Mouse (Mus musculus) liver, embryonic 15.5 days (tissue): ENCODE measurements around the gene Itprip. TPM values are rescaled to one million over a fixed set of nuclear protein-coding genes. Genes with fewer than 3 reads are reported as not detected.

Source experiments
- ATAC-seq: fragments of 200-750 bp; cut with Nextera tagmentation; 2 replicates; pipeline ENCODE4 v1.8.0; 2017; ENCODE audit warnings: moderate number of reproducible peaks, mild to moderate bottlenecking, moderate library complexity; ENCODE audit not compliant: insufficient read depth
- H3K27ac ChIP-seq: fragments of 300-500 bp; sonication (generic); replicated peaks from 2 replicates; pipeline ENCODE4 v1.5.1; 2015; ENCODE audit warnings: mild to moderate bottlenecking, inconsistent platforms
- H3K27me3 ChIP-seq: fragments of 300-500 bp; sonication (generic); 2 replicates; pipeline ENCODE4 v1.6.1; 2015; ENCODE audit warnings: mild to moderate bottlenecking, inconsistent platforms
- H3K36me3 ChIP-seq: fragments of 300-500 bp; sonication (generic); replicated peaks from 2 replicates; pipeline ENCODE4 v1.6.1; 2015; ENCODE audit warnings: moderate library complexity, mild to moderate bottlenecking, inconsistent platforms
- H3K4me1 ChIP-seq: fragments of 300-500 bp; sonication (generic); replicated peaks from 2 replicates; pipeline ENCODE4 v1.6.1; 2015; ENCODE audit warnings: inconsistent platforms
- H3K4me2 ChIP-seq: fragments of 300-500 bp; sonication (generic); 2 replicates; pipeline ENCODE4 v1.6.1; 2015; ENCODE audit warnings: moderate library complexity, mild to moderate bottlenecking, inconsistent platforms
- H3K4me3 ChIP-seq: fragments of 300-500 bp; sonication (generic); replicated peaks from 2 replicates; pipeline ENCODE4 v1.5.1; 2015; ENCODE audit warnings: mild to moderate bottlenecking, inconsistent platforms
- H3K9ac ChIP-seq: fragments of 300-500 bp; sonication (generic); 2 replicates; pipeline ENCODE4 v1.6.1; 2015; ENCODE audit warnings: moderate library complexity, mild to moderate bottlenecking, inconsistent platforms
- H3K9me3 ChIP-seq: fragments of 300-500 bp; sonication (generic); replicated peaks from 2 replicates; pipeline ENCODE4 v1.6.1; 2016; ENCODE audit warnings: inconsistent platforms
- WGBS: fragments of 180-500 bp; shearing (Covaris S2); methylation state at CpG from one replicate; pipeline ENCODE4 v1.1.7; 2015; ENCODE audit warnings: mixed read lengths; ENCODE audit not compliant: insufficient replicate concordance; 5-methylcytosine and 5-hydroxymethylcytosine counted together
- polyA plus RNA-seq: library from polyadenylated mRNA; unstranded; fragments of >200 nt; fragmentation: Nextera tagmentation; extraction: Ambion mirVana; gene quantifications from 2 replicates; pipeline ENCODE4 v1.2.1, GENCODE M21; 2015

The Itprip gene
- polyA plus RNA-seq, 1 experiment from 2014 or later = 4.1 TPM

DNA sequence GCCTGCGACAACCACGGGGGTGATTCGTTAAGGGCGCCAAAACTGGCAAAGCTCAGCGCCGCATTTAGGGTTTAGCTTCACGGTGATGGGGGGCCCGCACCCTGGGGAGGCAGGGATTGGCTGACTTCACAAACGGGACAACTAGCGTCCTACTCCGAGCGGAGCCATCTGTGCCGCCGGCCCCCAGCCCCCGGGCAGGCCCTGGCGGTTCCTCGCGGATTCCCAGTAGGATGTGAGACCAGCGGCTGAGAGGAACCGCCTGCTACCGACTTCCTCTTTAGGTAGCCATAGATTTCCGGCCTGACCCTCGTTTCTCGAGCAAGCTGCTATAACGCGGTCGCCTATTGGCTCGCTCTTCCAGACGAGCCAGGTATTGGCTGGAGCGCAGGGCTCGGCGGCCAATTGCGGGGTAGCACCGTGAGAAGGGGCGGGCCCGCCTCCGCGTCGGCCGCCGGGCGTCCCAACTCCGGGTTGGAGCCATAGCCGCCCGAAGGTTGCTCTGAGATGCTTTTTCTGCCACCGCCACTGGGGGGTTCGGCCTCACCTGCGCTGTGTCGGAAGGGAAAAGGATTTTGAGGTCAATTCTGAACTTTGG lies 53.6 kb downstream of the Itprip start, which contains the start of gene Gsto2:
TSS of gene Gsto2 (plus strand) at position 182 of the 595 bp plus-strand sequence.
- H3K4me3 ChIP-seq = peak within 1 kb of the TSS; percentile 77
- WGBS = under 1% methylated on average over 49 of the region's 49 CpGs
- peaks cover 14% of the 10 kb centered on the region for H3K4me1 ChIP-seq
- H3K27ac ChIP-seq = 0 out of 2 replicates have a peak within 1 kb of the TSS, but pooled peaks have one; percentile 55
- no peaks in the 10 kb centered on the region for H3K9me3 ChIP-seq
- peak within 1 kb of the TSS; percentile 73 for H3K9ac ChIP-seq
- H3K36me3 ChIP-seq = peaks cover 12% of the 10 kb centered on the region
- peak within 1 kb of the TSS; percentile 97 for H3K4me2 ChIP-seq
- peaks cover 14% of the 10 kb centered on the region; the same call in 1 of the 2 replicates for H3K27me3 ChIP-seq
- peak; percentile 100 for ATAC-seq

DNA sequence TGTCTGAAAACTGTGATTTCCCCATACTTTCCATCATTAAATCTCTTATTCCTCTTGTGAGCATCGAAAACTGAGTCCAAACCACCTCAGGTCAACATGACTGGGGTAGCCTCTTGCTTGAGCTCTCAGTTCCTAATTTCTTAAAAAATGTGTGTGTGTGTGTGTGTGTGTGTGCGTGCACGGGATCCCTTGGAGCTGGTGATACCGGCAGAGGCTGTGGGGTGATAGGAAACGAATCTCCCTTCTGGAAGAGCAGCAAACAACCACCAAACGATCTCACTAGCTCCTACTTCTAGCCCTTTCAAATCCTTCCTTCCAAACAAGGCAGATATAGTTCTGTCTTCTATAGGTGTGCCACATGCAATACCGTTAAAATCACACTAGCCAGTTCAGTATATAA lies 54.4 kb downstream of the Itprip start:
- 80% methylated on average over 7 of the region's 7 CpGs for WGBS
- H3K27ac ChIP-seq = no peak overlapping the region
- H3K4me2 ChIP-seq = peak overlapping the region; percentile 97
- ATAC-seq = no peak
- H3K27me3 ChIP-seq = peaks cover 14% of the 10 kb centered on the region; the same call in 1 of the 2 replicates
- no peaks in the 10 kb centered on the region for H3K9me3 ChIP-seq
- H3K36me3 ChIP-seq = peaks cover 19% of the 10 kb centered on the region
- H3K4me3 ChIP-seq = peak overlapping the region; percentile 77
- H3K4me1 ChIP-seq = peaks cover 14% of the 10 kb centered on the region
- no peak overlapping the region for H3K9ac ChIP-seq

DNA sequence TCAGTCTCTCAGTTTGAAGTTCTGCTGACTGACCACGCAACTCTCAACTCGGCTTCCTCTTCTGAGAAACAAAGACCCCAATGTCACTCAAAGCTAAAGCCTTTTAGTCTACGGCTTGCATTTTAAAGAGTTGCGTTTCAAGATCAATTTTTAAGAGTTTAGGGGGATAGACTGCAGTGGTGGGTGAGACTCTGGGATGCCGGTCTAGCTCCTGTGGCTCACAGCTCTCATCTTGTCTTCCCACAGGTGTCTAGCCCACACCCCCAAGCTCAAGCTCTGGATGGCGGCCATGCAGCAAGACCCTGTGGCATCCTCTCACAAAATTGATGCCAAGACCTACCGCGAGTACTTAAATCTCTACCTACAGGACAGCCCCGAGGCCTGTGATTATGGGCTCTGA lies 55.0 kb downstream of the Itprip start:
- H3K36me3 ChIP-seq = peaks cover 26% of the 10 kb centered on the region
- no peaks in the 10 kb centered on the region for H3K9me3 ChIP-seq
- H3K27me3 ChIP-seq = peaks cover 12% of the 10 kb centered on the region; the same call in 1 of the 2 replicates
- H3K4me1 ChIP-seq = peaks cover 14% of the 10 kb centered on the region
- H3K9ac ChIP-seq = no peak overlapping the region
- ATAC-seq = no peak
- WGBS = 80% methylated on average over 9 of the region's 9 CpGs
- H3K4me3 ChIP-seq = no peak overlapping the region
- no peak overlapping the region for H3K4me2 ChIP-seq
- H3K27ac ChIP-seq = no peak overlapping the region

DNA sequence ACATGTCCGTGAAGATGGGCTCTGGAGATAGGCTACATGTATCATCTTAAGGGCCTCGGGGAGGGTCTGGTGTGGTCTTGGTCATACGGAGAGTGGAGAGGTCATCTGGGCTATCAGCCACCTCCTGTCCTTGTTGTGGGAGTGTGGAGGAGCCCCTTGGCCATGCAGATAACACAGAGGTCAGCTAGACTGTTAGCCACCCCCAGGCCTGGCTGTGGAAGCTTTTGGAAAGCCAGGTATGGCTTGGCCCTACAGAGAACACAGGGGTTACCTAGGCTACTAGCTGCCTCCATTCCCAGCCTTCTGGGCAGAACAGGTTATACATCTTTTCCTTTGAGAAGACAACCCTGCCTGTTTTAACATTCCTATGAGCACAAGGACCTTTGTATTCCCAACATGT lies 56.5 kb downstream of the Itprip start:
- Histone ChIP-seq H3K27ac (no peak overlapping the region), H3K36me3 (peaks cover 38% of the 10 kb centered on the region), H3K4me3 (no peak overlapping the region), H3K4me2 (no peak overlapping the region), H3K9ac (no peak overlapping the region), H3K27me3 (peaks cover 3% of the 10 kb centered on the region; the same call in 1 of the 2 replicates), H3K4me1 (peaks cover 14% of the 10 kb centered on the region), H3K9me3 (no peaks in the 10 kb centered on the region)
- WGBS = 76% methylated on average over 3 of the region's 3 CpGs
- ATAC-seq = no peak

DNA sequence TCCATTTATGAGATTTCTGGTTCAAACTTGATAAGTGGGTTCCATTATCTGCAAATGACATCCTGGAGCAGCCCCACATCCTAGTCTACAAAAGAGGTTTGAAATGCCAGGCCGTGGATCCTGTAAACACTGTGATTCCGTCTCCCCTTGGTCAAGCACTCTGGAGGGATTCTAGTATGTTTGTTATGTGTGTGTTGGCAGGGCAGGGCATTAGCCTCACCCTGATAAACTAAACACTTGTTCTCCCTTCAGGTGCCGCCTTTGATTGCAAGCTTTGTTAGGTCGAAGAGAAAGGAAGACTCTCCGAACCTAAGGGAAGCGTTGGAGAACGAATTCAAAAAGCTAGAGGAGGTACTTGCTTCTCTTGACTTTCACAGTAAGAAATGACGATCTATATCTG lies 59.9 kb downstream of the Itprip start:
- WGBS = 75% methylated on average over 8 of the region's 8 CpGs

DNA sequence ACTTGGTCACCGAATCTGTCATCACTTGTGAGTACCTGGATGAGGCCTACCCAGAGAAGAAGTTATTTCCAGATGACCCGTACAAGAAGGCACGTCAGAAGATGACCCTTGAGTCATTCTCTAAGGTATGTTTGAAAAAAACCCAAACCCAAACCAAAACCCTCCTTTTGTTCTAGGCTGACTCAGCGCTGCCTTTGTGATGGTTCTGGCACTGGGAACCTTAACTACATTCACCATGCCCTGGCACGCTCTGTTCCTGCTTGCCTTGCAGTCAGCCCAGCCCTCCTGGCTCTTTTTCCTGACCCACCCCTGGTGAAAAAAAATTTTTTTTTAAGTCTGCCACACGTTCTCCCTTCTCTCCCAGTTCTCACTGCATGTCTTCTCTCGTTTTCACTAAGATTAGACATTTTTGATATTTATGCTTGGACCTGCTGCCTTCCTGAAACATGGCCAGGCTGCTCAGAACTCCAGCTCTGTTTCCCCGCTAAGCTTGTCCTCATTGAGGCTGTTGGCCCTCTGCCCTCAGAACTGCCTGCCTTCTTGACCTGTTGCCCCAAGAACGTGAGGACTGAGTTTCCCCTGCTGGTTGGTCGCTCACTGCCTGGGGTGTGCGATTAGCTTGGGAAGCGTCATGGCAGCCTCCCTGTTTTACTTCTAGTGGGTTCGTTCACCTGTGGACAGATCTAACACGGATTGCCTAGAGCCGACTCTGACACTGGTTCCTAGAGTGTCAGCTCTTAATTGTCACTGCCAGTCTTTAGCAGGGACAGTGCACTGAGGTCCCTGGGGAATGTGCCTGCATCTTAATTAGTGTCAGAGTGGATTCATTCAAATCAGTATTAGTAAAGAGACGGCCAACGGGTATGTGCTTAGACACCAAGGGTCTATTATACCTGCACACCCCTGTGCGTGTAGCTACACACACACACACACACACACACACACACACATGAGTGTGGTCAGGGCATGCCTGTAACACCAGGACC lies 60.8 kb downstream of the Itprip start:
- Histone ChIP-seq H3K9ac (no peak overlapping the region), H3K9me3 (no peaks in the 10 kb centered on the region), H3K4me3 (no peak overlapping the region), H3K4me2 (no peak overlapping the region), H3K27me3 (peaks cover 12% of the 10 kb centered on the region), H3K36me3 (peaks cover 34% of the 10 kb centered on the region), H3K4me1 (peaks cover 24% of the 10 kb centered on the region), H3K27ac (no peak overlapping the region)
- no peak for ATAC-seq
- 75% methylated on average over 18 of the region's 18 CpGs for whole genome bisulfite sequencing

More for the DNA sequence above, 59.9 kb downstream of the Itprip start:
- H3K4me1 ChIP-seq = peaks cover 20% of the 10 kb centered on the region
- no peak overlapping the region for H3K4me3 ChIP-seq
- H3K4me2 ChIP-seq = no peak overlapping the region
- peaks cover 40% of the 10 kb centered on the region for H3K36me3 ChIP-seq
- no peak overlapping the region for H3K27ac ChIP-seq
- no peak overlapping the region for H3K9ac ChIP-seq
- no peaks in the 10 kb centered on the region for H3K9me3 ChIP-seq
- H3K27me3 ChIP-seq = peaks cover 5% of the 10 kb centered on the region; the same call in 1 of the 2 replicates
- ATAC-seq = no peak

DNA sequence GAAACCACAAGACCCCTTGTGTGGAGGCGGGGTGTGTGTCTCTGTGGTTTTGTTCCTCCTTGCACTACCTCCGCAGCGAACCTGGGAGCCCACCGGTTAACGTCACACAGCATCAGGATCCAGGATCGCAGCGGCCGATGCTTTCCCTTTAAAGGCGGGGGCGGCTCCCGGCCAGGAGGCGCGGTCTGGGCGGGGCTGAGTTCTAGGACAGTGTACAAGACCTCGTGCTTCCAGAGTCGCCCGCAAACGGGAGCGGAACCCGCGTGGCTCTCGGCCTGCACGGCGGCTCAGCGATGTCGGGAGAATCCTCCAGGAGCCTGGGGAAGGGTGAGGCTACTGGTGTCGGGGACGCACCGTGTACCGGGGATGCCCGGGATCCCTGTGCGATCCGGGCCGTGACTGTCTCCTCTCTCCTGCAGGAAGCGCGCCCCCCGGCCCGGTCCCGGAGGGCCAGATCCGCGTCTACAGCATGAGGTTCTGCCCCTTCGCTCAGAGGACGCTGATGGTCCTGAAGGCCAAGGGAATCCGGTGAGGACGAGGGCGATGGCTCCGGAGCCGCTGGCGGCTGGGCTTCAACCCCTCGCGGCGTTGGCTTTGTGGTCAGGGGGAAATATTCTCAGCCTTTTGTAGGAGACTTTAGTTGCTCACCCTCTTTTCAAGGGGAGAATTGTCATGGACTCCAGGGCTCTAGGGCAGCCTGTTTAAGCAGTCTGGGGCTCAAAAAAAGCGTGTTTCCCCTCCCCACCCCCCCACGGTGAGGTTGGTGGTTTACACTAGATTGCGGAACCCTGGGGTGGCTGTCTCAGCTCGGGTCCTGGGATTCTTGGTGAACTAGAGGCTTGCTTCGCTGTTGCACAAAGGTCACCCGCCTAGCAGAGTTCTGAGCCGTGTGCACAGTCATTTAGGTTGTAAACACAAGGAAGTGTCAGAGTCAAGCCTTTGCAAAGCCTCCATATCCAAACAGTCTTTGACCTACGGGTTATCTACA lies 64.0 kb downstream of the Itprip start, which contains the start of gene Gsto1:
TSS of gene Gsto1 (plus strand) at position 175 of the 988 bp plus-strand sequence.
- under 1% methylated on average over 60 of the region's 60 CpGs for WGBS
- peaks cover 24% of the 10 kb centered on the region for H3K4me1 ChIP-seq
- peaks cover 12% of the 10 kb centered on the region for H3K27me3 ChIP-seq
- H3K4me3 ChIP-seq = peak within 1 kb of the TSS; percentile 58
- no peaks in the 10 kb centered on the region for H3K9me3 ChIP-seq
- H3K27ac ChIP-seq = peak within 1 kb of the TSS; percentile 65
- H3K9ac ChIP-seq = peak within 1 kb of the TSS; percentile 38
- peak within 1 kb of the TSS; percentile 78 for H3K4me2 ChIP-seq
- peak; percentile 88 for ATAC-seq
- peaks cover 26% of the 10 kb centered on the region; the same call in 1 of the 2 replicates for H3K36me3 ChIP-seq

DNA sequence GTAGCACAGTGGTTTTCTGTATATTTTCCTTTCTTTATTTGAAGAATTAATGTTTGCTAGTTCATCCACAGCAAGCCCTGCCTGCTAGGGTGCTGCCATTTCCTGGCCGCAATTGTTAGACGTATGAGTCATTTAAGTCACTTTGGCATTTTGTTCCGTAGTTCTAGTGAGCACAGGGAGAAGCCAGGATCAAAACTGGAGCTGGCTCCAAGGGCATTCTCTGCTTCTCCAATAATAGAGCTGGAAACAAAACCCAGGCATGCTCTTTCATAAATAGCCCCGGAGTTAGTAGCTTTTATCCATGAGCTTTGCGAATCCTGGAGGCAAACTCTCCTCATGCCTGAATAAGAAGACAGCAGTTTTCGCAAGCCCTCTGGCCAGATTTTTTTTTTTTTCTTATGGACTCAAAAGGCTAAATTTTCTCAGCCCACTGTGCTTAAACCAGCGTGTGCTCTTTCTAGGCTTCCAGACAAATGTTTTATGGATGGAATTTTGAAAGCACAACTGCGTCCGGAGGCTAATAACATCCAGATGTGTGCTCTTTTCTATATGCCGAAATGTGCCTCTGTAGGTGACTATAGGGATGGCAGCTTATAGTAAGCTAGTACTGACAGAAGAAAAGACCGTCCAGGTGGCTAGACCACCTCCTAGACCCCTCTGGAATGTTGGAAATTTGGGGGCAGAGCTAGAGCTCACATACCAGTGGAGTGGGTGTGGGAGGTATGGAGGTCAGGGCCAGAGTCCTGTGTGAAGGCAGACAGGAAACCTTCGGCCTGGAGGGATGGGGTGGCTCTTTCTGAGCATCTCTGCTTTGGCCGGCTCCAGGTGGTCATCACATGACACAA lies 64.9 kb downstream of the Itprip start:
- Histone ChIP-seq H3K4me3 (peak overlapping the region; percentile 58), H3K27me3 (peaks cover 12% of the 10 kb centered on the region), H3K4me1 (peaks cover 24% of the 10 kb centered on the region), H3K9ac (no peak overlapping the region), H3K27ac (no peak overlapping the region), H3K9me3 (no peaks in the 10 kb centered on the region), H3K36me3 (peaks cover 17% of the 10 kb centered on the region; the same call in 1 of the 2 replicates), H3K4me2 (peak overlapping the region; percentile 78)
- ATAC-seq = peak; percentile 63
- WGBS = 29% methylated on average over 13 of the region's 13 CpGs

DNA sequence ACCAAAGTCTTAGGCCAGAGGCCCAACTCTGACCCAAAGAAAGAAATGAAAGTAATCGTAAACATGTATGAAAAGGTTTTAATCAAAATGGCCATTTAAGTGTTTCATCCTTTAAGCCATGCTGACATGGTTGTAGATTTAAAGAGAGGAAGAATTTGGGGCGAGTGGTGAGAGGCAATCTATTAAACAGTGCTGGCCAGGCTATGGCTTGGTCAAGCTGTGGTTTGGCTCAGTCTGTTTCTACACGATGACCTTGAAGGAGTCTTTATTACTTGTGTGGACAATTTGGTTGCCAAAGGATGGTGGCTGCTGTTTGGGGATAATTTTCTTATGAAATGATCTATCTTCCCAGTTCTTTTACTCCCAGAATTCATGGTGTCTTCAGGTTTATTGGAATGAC lies 66.0 kb downstream of the Itprip start:
- Histone ChIP-seq H3K27me3 (peaks cover 12% of the 10 kb centered on the region), H3K27ac (no peak overlapping the region), H3K4me2 (no peak overlapping the region), H3K4me3 (no peak overlapping the region), H3K9ac (no peak overlapping the region), H3K36me3 (peaks cover 8% of the 10 kb centered on the region; the same call in 1 of the 2 replicates), H3K4me1 (peaks cover 24% of the 10 kb centered on the region), H3K9me3 (no peaks in the 10 kb centered on the region)
- no peak for ATAC-seq
- WGBS = 57% methylated on average over 3 of the region's 3 CpGs
